Mouse (Mus musculus) embryonic stem cell, embryonic (primary cell): ENCODE data around the gene Gm16451.
"Not testable (repeated sequence)": the region's sequence is repeated elsewhere in the genome, so short reads cannot be mapped to it uniquely, and the experiment has no call there.

Experiments used
- CTCF ChIA-PET, 4 experiments: fragments of 300-600 bp in 2 of 4; fragments of 350-600 bp in 2 of 4; sonication (Branson Sonifier 250); formaldehyde crosslinking; loops; one replicate each; lab custom pipeline; 2022; ENCODE audit warnings: inconsistent platforms in 2 of 4; lab: Charles Lee
- POLR2A ChIA-PET, 4 experiments: fragments of 300-600 bp in 2 of 4; fragments of 350-600 bp in 2 of 4; sonication (Branson Sonifier 250); formaldehyde crosslinking; loops; one replicate each; lab custom pipeline; 2022; ENCODE audit warnings: antibody characterized with exemption in 4 of 4, inconsistent platforms in 1 of 4; lab: Charles Lee

The Gm16451 gene

DNA sequence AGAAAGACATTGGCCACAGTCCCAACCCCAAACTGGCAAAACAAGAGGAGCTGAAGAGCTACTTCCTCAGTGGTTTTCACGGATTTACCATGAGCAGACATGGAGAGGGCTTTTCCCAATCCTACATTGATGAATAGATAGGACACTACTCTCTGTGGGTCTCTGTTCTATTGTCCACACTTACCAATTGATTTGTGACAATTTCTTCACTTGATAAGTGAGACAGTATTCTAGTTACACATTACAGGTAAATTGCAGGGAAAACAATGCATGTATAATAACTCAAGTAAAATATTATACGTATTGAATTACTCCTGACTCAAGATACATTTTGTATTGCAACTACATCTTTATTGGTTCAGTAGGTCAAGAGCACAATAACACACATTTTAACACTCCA, at the start of gene Gm16451:
Gm16451 (minus strand) TSS at position 101 of the 400 bp plus-strand sequence.
- POLR2A ChIA-PET, CTCF ChIA-PET: not testable (repeated sequence)

DNA sequence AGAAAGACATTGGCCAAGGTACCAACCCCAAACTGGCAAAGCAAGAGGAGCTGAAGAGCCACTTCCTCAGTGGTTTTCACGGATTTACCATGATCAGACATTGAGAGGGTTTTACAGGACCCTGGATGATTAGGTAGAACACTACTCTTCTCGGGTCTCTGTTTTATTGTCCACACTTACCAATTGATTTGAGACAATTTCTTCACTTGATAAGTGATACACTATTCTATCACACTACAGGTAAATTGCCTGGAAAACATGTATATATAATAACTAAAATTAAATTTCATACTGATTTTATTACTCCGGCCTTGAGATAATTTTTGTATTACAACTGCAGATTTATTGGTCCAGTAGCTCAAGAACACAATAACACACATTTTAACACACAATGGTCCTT, 45.9 kb upstream of the Gm16451 start, which contains the start of gene Vmn1r142:
Vmn1r142 (minus strand) TSS at position 101 of the 400 bp plus-strand sequence.
- POLR2A ChIA-PET, CTCF ChIA-PET: not testable (repeated sequence)

DNA sequence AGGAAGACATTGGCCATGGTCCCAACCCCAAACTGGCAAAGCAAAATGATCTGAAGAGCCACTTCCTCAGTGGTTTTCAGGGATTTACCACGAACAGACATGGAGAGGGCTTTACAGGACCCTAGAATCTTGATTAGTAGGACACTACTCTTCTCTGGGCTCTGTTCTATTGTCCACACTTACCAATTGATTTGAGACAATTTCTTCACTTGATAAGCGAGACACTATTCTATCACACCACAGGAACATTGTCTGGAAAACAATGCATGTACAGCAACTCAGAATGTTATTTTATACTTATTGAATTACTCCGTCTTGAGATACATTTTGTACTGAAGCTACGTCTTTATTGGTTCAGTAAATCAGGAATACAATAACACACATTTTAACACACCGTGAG, 16.6 kb upstream of the Gm16451 start, which contains the start of gene Gm10666:
Gm10666 (minus strand) TSS at position 101 of the 400 bp plus-strand sequence.
- POLR2A ChIA-PET, CTCF ChIA-PET: not testable (repeated sequence)

DNA sequence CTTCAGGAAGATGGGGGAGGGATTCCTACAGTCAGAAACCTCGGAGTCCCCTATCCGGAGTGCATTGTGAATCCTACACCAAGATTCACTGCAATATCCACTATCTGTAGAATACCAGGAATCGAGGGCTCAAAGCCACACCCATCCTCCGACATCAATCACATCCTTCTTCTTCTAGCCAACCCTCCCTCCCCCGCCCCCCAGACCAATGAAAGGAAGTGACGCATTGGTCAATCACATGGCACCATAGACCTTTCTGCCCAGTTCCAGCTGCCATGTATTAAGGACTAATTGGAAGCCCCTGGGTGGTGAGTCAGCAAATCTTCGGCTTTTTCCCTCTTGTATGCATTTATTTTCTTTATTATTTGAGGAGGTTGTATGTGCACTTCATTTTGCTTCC, 49.3 kb downstream of the Gm16451 start, which contains the start of gene Vmn1r139:
Vmn1r139 (plus strand) TSS at position 301 of the 400 bp plus-strand sequence.
- CTCF ChIA-PET, POLR2A ChIA-PET: not testable (repeated sequence)
